Mouse (Mus musculus) olfactory bulb, adult 2 months (tissue): ENCODE results near the gene Gm10160.

ENCODE experiments used
- CTCF ChIP-seq: fragments of 200-500 bp; IDR thresholded peaks from 2 replicates; pipeline ENCODE4 v1.5.1; 2012; ENCODE audit warnings: low read depth, mild to moderate bottlenecking, low read length, moderate library complexity; ENCODE audit not compliant: insufficient read depth
- POLR2A ChIP-seq: fragments of 200-500 bp; IDR thresholded peaks from 2 replicates; pipeline ENCODE4 v1.6.1; 2012; ENCODE audit warnings: mild to moderate bottlenecking, low read depth, low read length, moderate library complexity; ENCODE audit not compliant: insufficient read depth

DNA sequence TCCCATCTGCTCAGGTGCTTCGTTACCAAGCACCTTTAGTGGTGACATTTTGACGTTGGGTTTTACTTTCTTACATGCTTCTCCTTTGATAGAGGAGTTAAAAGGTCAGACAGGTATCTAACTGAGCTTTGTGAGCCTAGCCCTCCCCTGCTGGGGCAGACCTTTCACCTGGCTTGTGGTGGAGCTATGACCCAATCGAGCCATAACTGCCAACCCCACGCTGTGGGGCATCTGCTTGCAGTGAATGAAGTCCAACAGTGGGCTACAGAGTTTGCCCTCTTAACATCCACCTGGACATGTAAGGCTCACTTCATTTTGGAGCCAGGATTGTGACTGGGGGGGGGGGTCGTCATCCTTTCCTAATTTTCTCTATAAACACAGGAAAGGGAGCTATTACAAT, 24.7 kb upstream of the Gm10160 start:
- TF ChIP-seq POLR2A (no peak), CTCF (no peak)
